8 mouse cellular contexts compared by ENCODE assay signal in genomic region chr4:149990212-149990953, GRCm38 (mm10). TPM values are rescaled to one million over a fixed set of nuclear protein-coding genes. Genes with fewer than 3 reads are reported as not detected.
A peak's percentile ranks its signal among the peaks of the same experiment; 100 is the strongest.
DNase-seq lines count a peak whose midpoint lies in the region; ATAC-seq and TF ChIP-seq lines count a peak whose summit lies in the region.

No protein-coding gene starts in this region.

- no peak overlapping the region for H3K9ac ChIP-seq in lung, embryonic 14.5 days
- H3K9ac ChIP-seq in intestine, postnatal 0 days (ENCODE audit: low read depth, low read length): peak overlapping the region; percentile 34; the same call in 1 of the 2 replicates
- H3K9ac ChIP-seq in midbrain, embryonic 12.5 days (replicated peaks): 0 out of 2 replicates have a peak overlapping the region, but pooled peaks have one; percentile 25

- H3K4me2 ChIP-seq in lung, embryonic 14.5 days: 0 out of 2 replicates have a peak overlapping the region, but pooled peaks have one; percentile 7
- H3K4me2 ChIP-seq in intestine, postnatal 0 days (replicated peaks; ENCODE audit: low read depth): peak overlapping the region; percentile 40
- H3K4me2 ChIP-seq in midbrain, embryonic 12.5 days (replicated peaks): no peak overlapping the region

- H3K27ac ChIP-seq in lung, embryonic 14.5 days (ENCODE audit: low read depth): no peak overlapping the region
- H3K27ac ChIP-seq in intestine, postnatal 0 days (ENCODE audit: low read depth, low read length): peak overlapping the region; percentile 61
- 0 out of 2 replicates have a peak overlapping the region, but pooled peaks have one; percentile 1 for H3K27ac ChIP-seq in midbrain, embryonic 12.5 days (replicated peaks)

- H3K36me3 ChIP-seq in lung, embryonic 14.5 days (ENCODE audit: insufficient read depth): peaks cover under 1% of the 10 kb centered on the region; the same call in 1 of the 2 replicates
- peaks cover 15% of the 10 kb centered on the region for H3K36me3 ChIP-seq in intestine, postnatal 0 days (ENCODE audit: control insufficient read depth, insufficient read depth)
- H3K36me3 ChIP-seq in midbrain, embryonic 12.5 days: no peaks in the 10 kb centered on the region

- peaks cover 14% of the 10 kb centered on the region for H3K4me1 ChIP-seq in lung, embryonic 14.5 days (ENCODE audit: insufficient read depth)
- H3K4me1 ChIP-seq in intestine, postnatal 0 days (replicated peaks; ENCODE audit: control insufficient read depth, insufficient read depth, low read length): peaks cover 25% of the 10 kb centered on the region; the same call in 1 of the 2 replicates
- H3K4me1 ChIP-seq in midbrain, embryonic 12.5 days: peaks cover 24% of the 10 kb centered on the region

- no peak overlapping the region for H3K4me3 ChIP-seq in lung, embryonic 14.5 days (ENCODE audit: low read depth, low read length)
- H3K4me3 ChIP-seq in intestine, postnatal 0 days (ENCODE audit: low read depth, low read length): no peak overlapping the region
- H3K4me3 ChIP-seq in midbrain, embryonic 12.5 days: no peak overlapping the region

- peak; percentile 32; the same call in 1 of the 2 replicates for ATAC-seq in lung, embryonic 14.5 days (ENCODE audit: insufficient read depth)
- ATAC-seq in granulocyte monocyte progenitor cell, adult 5-6 weeks (replicated peaks; ENCODE audit: poor library complexity, severe bottlenecking): peak; percentile 6; the same call in 1 of the 2 replicates
- ATAC-seq in intestine, postnatal 0 days: peak; percentile 12
- peak; percentile 50; the same call in 1 of the 2 replicates for ATAC-seq in midbrain, embryonic 12.5 days (ENCODE audit: low FRiP score, low read depth)
- ATAC-seq in monocyte, adult 5-6 weeks (replicated peaks; ENCODE audit: insufficient number of reproducible peaks, low FRiP score, low TSS enrichment, poor library complexity, severe bottlenecking): no peak

- no peak for TF ChIP-seq CTCF in lung, embryonic 14.5 days (IDR thresholded peaks at IDR 0.05; ENCODE audit: low read depth)
- TF ChIP-seq CTCF in intestine, postnatal 0 days (IDR thresholded peaks at IDR 0.05; ENCODE audit: low read depth): no peak

- H3K27me3 ChIP-seq in lung, embryonic 14.5 days (ENCODE audit: insufficient read depth, low read length): no peaks in the 10 kb centered on the region
- H3K27me3 ChIP-seq in intestine, postnatal 0 days (replicated peaks; ENCODE audit: control insufficient read depth, insufficient read depth, low read length): no peaks in the 10 kb centered on the region
- H3K27me3 ChIP-seq in midbrain, embryonic 12.5 days: peaks cover 38% of the 10 kb centered on the region

- no peaks in the 10 kb centered on the region for H3K9me3 ChIP-seq in lung, embryonic 14.5 days (ENCODE audit: low read depth, low read length)
- H3K9me3 ChIP-seq in intestine, postnatal 0 days (ENCODE audit: control insufficient read depth): no peaks in the 10 kb centered on the region
- no peaks in the 10 kb centered on the region for H3K9me3 ChIP-seq in midbrain, embryonic 12.5 days

- WGBS in lung, embryonic 14.5 days: 22% methylated on average over 8 of the region's 8 CpGs
- 19% methylated on average over 8 of the region's 8 CpGs for WGBS in intestine, postnatal 0 days
- WGBS in midbrain, embryonic 12.5 days: 7% methylated on average over 8 of the region's 8 CpGs

- DNase-seq in lung, embryonic 14.5 days: peak; percentile 30
- no peak for DNase-seq in lung, postnatal 25 days (ENCODE audit: low spot score)
- peak; percentile 91 to 94 for DNase-seq in cerebellum, postnatal 25 days
- DNase-seq in spleen, postnatal 14 days (ENCODE audit: low spot score in 2 of 2): no peak

RNA-seq across cellular contexts. Expression of gene H6pd, which starts 18.4 kb away (rescaled TPM):
- 20.4 and 22.0 TPM in 2 replicates for polyA plus RNA-seq in lung, embryonic 14.5 days (2014; fragmentation: Nextera tagmentation; extraction: Ambion mirVana)
- total RNA-seq in granulocyte monocyte progenitor cell, adult 5-6 weeks (2014; fragmentation: Nextera tagmentation): 15.3 and 18.1 TPM in 2 replicates
- 27.5 and 28.8 TPM in 2 replicates for total RNA-seq in granulocyte monocyte progenitor cell, adult 5-6 weeks (2017)
- 33.1 and 37.5 TPM in 2 replicates for polyA plus RNA-seq in intestine, postnatal 0 days (2015; fragmentation: Nextera tagmentation; extraction: Ambion mirVana)
- polyA plus RNA-seq in midbrain, embryonic 12.5 days (2016; fragmentation: Nextera tagmentation; extraction: Ambion mirVana): 2.9 and 4.1 TPM in 2 replicates
- 19.1 to 35.1 TPM (median 21.1 TPM) in 3 replicates for total RNA-seq in monocyte, adult 5-6 weeks (2017)

RNA-seq across cellular contexts. Expression of gene Spsb1, which starts 35.5 kb away (rescaled TPM):
- 17.0 and 17.1 TPM in 2 replicates for polyA plus RNA-seq in lung, embryonic 14.5 days (2014; fragmentation: Nextera tagmentation; extraction: Ambion mirVana)
- total RNA-seq in granulocyte monocyte progenitor cell, adult 5-6 weeks (2014; fragmentation: Nextera tagmentation): not detected in 2 replicates
- not detected in 2 replicates for total RNA-seq in granulocyte monocyte progenitor cell, adult 5-6 weeks (2017)
- polyA plus RNA-seq in intestine, postnatal 0 days (2015; fragmentation: Nextera tagmentation; extraction: Ambion mirVana): 26.4 and 26.5 TPM in 2 replicates
- polyA plus RNA-seq in midbrain, embryonic 12.5 days (2016; fragmentation: Nextera tagmentation; extraction: Ambion mirVana): 8.0 and 11.8 TPM in 2 replicates
- 0.39 TPM in 1 of 3 replicates, not detected in the others for total RNA-seq in monocyte, adult 5-6 weeks (2017)

Comparison
In these comparisons a context has a peak if more than half of its experiments do, and no peak if none do; other contexts are left out.
1. DNase-seq: peak in lung, embryonic 14.5 days (single experiment) and cerebellum, postnatal 25 days (2 of 2); none in lung, postnatal 25 days (single experiment) and spleen, postnatal 14 days (0 of 2).